Mouse (Mus musculus): Measurements from ENCODE around the gene Pigx. TPM values are rescaled to one million over a fixed set of nuclear protein-coding genes. Genes with fewer than 3 reads are reported as not detected.
"Not testable (repeated sequence)": the region's sequence is repeated elsewhere in the genome, so short reads cannot be mapped to it uniquely, and the experiment has no call there.

Pigx gene
- total RNA-seq, 2 experiments from 2014 or later: 10.5 to 12.7 TPM

- no peak for DNase-seq (ENCODE audit: low spot score)
Measured at GRCm38 (mm10) chr16:32110951-32111699, 11.6 kb upstream of the Pigx start.

GRCm38 (mm10) chr16:32108578-32108977 is 9.0 kb upstream of the Pigx start:
- no peak for DNase-seq (ENCODE audit: low spot score)

- DNase-seq (ENCODE audit: low spot score): no peak
Measured at GRCm38 (mm10) chr16:32108170-32108569, 8.6 kb upstream of the Pigx start.

GRCm38 (mm10) chr16:32107342-32108045 is 8.0 kb upstream of the Pigx start:
- no peak for DNase-seq (ENCODE audit: low spot score)

- no peak for DNase-seq (ENCODE audit: low spot score)
Measured at GRCm38 (mm10) chr16:32105698-32106097, 6.2 kb upstream of the Pigx start.

GRCm38 (mm10) chr16:32102295-32102694 is 2.8 kb upstream of the Pigx start:
- no peak for DNase-seq (ENCODE audit: low spot score)

GRCm38 (mm10) chr16:32098897-32099637 is 473 bp downstream of the Pigx start:
- DNase-seq (ENCODE audit: low spot score): no peak

- DNase-seq (ENCODE audit: low spot score): not testable (repeated sequence)
Measured at GRCm38 (mm10) chr16:32097757-32098156, 1.8 kb downstream of the Pigx start.

GRCm38 (mm10) chr16:32091466-32091865 is 8.1 kb downstream of the Pigx start:
- no peak for DNase-seq (ENCODE audit: low spot score)

- DNase-seq (ENCODE audit: low spot score): no peak
Measured at GRCm38 (mm10) chr16:32087629-32088443, 11.7 kb downstream of the Pigx start.

GRCm38 (mm10) chr16:32078991-32079511 is 20.5 kb downstream of the Pigx start, which contains the start of gene Pak2:
Gene Pak2 (minus strand): TSS chr16:32079342.
- DNase-seq (ENCODE audit: low spot score): peak; percentile 83

GRCm38 (mm10) chr16:32078408-32078990 is 21.0 kb downstream of the Pigx start:
- DNase-seq (ENCODE audit: low spot score): no peak

- DNase-seq (ENCODE audit: low spot score): no peak
Measured at GRCm38 (mm10) chr16:32077648-32078407, 21.7 kb downstream of the Pigx start.

GRCm38 (mm10) chr16:32076406-32076805 is 23.1 kb downstream of the Pigx start:
- DNase-seq (ENCODE audit: low spot score): peak; percentile 35

GRCm38 (mm10) chr16:32075762-32076161 is 23.8 kb downstream of the Pigx start:
- no peak for DNase-seq (ENCODE audit: low spot score)

- not testable (repeated sequence) for DNase-seq (ENCODE audit: low spot score)
Measured at GRCm38 (mm10) chr16:32070070-32070469, 29.5 kb downstream of the Pigx start.

GRCm38 (mm10) chr16:32068389-32069300 is 30.9 kb downstream of the Pigx start:
- no peak for DNase-seq (ENCODE audit: low spot score)

GRCm38 (mm10) chr16:32066899-32067298 is 32.6 kb downstream of the Pigx start:
- no peak for DNase-seq (ENCODE audit: low spot score)

- DNase-seq (ENCODE audit: low spot score): no peak
Measured at GRCm38 (mm10) chr16:32063900-32064299, 35.6 kb downstream of the Pigx start.
